Mouse (Mus musculus): ENCODE data around the gene Sirt1.

DNA sequence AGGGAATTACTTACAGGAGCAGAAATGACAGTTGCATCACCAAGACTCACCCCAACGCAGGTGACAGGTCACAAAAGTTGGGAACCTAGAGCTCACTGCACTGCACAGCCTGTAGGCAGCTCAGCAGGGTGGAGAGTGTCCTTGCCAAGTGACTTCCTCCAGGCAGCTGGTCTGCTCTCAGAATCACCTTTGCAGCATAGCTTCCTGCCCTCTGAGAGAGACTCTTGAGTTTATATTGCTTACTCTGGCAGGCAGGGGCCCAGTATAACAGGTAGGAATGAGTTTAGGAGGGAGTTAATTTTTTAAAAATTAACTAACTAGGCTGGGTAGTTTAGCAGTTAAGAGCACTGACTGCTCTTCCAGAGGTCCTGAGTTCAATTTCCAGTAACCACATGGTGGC, 67.8 kb downstream of the Sirt1 start:
- TF ChIP-seq POLR2AphosphoS2 (IDR thresholded peaks at IDR 0.05; ENCODE audit: low read depth, low read length) (no peak), HCFC1 (IDR thresholded peaks at IDR 0.05; ENCODE audit: low read depth, low read length) (no peak), POLR2A (IDR thresholded peaks at IDR 0.05; ENCODE audit: low read depth, low read length) (no peak), PAX5 (IDR thresholded peaks at IDR 0.05; ENCODE audit: low read length) (no peak), NRF1 (IDR thresholded peaks at IDR 0.05; ENCODE audit: low read depth, low read length) (no peak), MAZ (IDR thresholded peaks at IDR 0.05; ENCODE audit: low read depth, low read length) (no peak), GABPA (IDR thresholded peaks at IDR 0.05; ENCODE audit: insufficient replicate concordance, low read depth, low read length) (no peak), CHD2 (IDR thresholded peaks at IDR 0.05; ENCODE audit: low read length) (no peak), MAFK (IDR thresholded peaks at IDR 0.05; ENCODE audit: insufficient replicate concordance, low read length) (no peak), CHD1 (IDR thresholded peaks at IDR 0.05; ENCODE audit: low read depth, low read length) (no peak)

Data from CH12.LX (cell line).